Mouse (Mus musculus) brain, adult 10 weeks (tissue): ENCODE results near the gene Col4a1. TPM values are rescaled to one million over a fixed set of nuclear protein-coding genes. Genes with fewer than 3 reads are reported as not detected.

Experiments
- polyA plus RNA-seq: library from polyadenylated mRNA; stranded (reverse); fragments of 350-450 nt; fragmentation: Illumina TruSeq; extraction: RNeasy Lipid Tissue Mini Kit (QIAGEN cat#74804); gene quantifications from one replicate; pipeline ENCODE4 v1.2.3, GENCODE M21; 2015; ENCODE audit warnings: low read depth, low replicate concordance

Gene Col4a1
- polyA plus RNA-seq: 17.9 TPM

GRCm38 (mm10) chr8:11312349-11313175, at the start of gene Col4a1, which contains the start of gene Col4a2:
Gene Col4a1 (minus strand): TSS chr8:11312826.
Gene Col4a2 (plus strand): TSS chr8:11312805.

Other genes with a start within 250 kb of the Col4a1 start
- 21.6 TPM for gene Col4a2, start within 50 bp of the Col4a1 start, polyA plus RNA-seq
- gene Rab20, start 165.9 kb upstream of the Col4a1 start, polyA plus RNA-seq: 1.1 TPM
- gene Naxd, start 184.7 kb upstream of the Col4a1 start, polyA plus RNA-seq: 87.0 TPM
- 16.5 TPM for gene Cars2, start 238.0 kb upstream of the Col4a1 start, polyA plus RNA-seq
- 46.7 TPM for gene Ing1, start 242.7 kb upstream of the Col4a1 start, polyA plus RNA-seq